Mouse (Mus musculus): ENCODE data around the gene 1700061G19Rik.
A peak's percentile ranks its signal among the peaks of the same experiment; 100 is the strongest.

The 1700061G19Rik gene

DNA sequence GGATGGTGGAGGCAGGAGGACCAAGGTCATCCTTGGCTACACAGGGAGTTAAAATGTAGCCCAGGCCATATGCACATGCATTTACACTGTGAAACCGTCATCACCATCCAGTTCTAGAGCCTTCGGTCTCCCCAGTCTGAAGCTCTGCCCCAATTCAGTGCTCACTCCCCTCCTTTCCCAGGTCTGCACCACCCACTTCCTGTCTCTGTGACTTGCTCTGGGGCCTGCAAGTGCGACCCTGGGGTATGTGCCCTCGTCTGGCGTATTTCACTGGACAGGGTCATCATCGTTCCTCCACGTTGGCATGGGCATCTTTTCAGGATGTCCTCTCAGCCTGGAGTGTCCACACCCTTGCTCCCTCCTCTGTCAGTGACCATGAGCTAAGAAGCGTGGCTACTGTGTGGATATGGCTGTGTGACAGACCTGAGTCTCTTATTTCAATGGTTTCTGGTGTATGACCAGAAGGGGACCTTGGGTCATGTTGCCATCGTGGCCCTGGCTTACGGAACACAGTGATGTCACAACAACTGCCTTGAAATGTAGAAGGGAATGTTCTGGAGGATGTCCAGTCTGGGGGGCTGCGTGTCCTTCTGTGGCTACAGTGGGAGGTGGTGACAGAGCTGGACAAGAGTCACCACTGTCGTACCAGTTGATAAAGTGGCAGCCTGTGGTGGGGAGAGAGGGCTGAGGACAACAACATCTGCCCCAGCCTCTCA lies at the start of gene 1700061G19Rik:
Gene 1700061G19Rik (plus strand): TSS at position 542 of the 716 bp plus-strand sequence.
- no peak for DNase-seq (ENCODE audit: low read depth, low spot score)

DNA sequence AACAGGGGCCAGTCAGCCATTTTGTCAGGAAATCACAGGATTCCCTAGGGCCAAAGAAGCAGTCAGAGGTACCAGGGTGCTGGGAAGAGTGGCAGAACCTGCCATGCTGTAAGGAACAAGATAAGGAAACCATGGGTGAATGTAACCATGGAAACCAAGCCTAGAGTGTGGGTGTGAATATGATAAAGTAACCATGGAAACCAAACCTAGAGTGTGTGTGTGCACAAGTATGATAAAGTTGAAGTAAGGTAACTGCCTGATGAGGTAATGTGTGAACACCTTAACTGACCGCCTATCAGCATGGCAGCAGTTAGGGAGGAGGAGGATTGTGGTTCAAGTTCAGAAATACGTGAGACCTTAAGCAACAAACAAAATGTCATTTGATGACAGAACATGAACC lies 48.6 kb upstream of the 1700061G19Rik start:
- DNase-seq (ENCODE audit: low read depth, low spot score) = peak; percentile 59

DNA sequence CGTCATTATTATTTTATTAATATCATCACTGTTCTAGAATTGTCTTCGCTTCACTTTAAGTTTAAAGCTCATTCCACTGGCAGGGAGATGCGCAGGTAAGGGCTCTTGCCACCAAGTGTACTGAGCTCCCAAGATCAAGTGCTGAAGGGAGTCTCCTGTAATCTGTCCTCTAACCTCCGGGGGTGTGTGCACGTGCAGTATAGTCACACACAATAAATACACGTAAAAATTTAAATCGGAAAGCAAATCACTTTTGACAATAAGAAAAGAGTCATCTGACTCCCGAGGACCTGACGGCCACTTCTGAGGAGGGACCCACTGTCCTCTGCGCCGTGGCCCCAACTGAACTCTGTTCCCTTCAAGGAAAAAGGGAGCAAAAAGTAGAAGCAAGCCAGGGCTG lies 46.1 kb upstream of the 1700061G19Rik start:
- no peak for DNase-seq (ENCODE audit: low read depth, low spot score)

DNA sequence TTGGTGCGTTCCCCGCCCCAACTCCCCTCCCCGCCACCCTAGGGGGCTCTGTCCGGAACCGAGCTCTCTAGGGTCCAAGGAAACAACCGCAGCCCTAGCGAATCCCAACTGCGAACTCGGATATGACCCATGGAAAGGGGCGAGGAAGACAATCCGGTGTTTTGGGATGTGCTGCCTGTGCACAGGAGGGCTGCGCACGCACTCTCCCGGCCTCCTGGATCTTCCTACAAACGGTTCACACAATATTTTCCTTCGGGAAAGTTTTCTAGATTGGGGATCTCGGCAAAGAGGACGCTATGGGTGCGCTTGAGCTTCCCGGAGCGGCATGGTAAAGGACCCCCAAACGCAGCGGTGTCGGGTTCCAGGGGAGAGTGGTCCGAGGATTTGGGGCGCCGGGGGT lies 45.5 kb upstream of the 1700061G19Rik start:
- no peak for DNase-seq (ENCODE audit: low read depth, low spot score)

DNA sequence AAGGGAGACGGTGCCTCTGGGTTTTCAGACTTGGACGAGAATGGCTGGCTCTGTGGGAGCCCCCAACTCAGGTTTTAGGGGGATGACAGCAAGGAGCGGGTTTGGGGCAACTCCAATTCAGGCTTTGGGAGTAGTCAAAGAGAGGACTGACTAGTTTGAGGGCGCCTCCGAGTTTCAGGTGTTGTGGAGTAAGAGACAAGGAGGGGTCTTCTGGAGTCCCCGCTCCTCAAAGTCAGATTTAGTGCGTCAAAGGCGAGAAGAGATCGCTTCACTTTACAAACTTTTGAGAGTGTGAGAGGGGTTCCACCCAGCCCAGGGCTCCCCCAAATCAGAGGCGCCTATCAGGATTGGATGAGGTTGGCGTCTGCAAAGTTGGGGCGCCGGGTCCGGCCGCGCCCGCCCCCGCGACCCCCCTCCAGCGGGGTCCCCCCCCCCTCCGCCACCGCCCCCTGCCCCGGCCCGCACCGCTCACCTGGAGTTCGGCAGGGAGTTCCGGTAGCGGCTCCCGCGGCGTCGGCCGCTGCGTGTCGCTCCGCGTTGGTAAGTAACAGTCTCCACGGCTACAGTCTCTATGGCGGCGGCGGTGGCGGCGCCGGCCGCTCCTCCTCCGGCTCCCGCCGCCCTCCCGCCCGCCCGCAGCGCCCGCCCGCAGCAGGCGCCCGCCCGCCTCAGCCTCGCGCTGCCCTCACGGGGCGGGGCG lies 44.7 kb upstream of the 1700061G19Rik start, which contains the start of gene Rfx2:
Gene Rfx2 (minus strand): TSS at position 603 of the 700 bp plus-strand sequence.
- no peak for DNase-seq (ENCODE audit: low read depth, low spot score)

DNA sequence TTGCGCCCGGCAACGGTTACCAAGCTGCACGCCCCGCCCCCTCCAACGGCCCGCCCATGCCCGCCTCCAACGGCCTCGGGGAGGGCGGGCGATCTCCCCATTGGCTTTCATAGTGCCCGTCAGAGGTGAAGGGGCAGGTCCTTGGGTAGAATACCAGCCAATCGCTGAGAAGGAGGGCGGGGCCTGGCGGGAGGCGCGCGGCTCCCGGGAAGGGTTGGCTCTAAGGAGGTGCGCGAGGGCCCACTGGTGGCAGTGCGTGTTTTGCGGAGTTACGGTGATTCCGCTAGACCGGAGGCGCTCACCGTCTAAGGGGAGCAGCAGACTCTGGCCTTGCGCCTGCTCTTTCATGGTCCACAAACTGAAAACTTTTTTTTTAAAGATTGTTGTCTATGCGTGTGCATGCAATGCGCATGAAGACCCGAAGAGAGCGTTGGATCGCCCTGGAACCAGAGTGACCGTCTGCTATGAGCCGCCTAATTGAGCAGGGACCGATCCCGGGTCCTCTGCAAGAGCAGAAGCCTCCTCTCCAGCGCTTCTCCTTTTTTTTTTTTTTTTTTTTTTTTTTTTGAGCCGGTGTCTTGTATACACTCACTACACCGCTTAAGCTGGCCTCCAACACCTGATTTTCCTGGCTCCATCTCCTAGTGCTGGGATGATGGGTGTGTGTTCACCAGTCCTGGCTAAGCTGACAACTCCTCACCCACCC lies 44.0 kb upstream of the 1700061G19Rik start:
- DNase-seq (ENCODE audit: low read depth, low spot score) = peak; percentile 99

DNA sequence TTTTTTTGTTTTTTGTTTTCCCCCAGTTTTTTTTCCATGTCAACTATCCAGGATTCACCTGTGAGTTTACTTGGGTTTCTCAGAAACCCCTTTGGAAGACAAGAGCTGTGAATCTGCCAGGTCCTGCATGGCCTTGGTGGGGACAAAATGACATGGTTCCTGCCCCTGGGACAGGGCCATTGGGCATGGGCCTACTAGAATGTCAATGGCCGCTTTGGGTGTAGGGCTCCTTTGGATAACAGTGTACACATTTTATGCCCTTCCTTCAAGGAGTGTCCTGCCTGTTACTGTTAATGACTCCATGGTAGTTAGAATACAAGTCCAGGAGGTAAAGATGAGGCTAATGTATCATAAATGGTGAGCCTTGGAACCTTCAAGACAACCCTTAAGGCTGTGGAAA lies 42.4 kb upstream of the 1700061G19Rik start:
- DNase-seq (ENCODE audit: low read depth, low spot score) = no peak

DNA sequence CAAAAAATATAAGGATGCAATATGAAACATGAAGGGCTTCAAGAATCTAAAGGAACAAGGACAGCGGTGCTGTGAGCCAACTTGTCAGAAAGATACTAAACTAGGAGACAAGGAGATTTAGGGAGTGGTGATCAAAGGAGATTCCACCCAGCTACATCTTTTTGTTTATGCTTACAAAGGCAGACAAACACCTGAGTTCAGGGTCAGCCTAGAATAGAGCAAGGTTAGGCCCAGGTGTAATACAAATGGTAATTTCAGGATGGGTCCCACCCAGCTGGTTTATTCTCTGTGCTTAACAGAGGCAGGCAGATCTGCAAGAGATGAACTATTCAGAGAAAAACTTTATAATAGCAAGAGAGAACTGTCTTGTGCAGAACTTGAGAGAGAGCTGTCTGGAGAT lies 41.9 kb upstream of the 1700061G19Rik start:
- no peak for DNase-seq (ENCODE audit: low read depth, low spot score)

DNA sequence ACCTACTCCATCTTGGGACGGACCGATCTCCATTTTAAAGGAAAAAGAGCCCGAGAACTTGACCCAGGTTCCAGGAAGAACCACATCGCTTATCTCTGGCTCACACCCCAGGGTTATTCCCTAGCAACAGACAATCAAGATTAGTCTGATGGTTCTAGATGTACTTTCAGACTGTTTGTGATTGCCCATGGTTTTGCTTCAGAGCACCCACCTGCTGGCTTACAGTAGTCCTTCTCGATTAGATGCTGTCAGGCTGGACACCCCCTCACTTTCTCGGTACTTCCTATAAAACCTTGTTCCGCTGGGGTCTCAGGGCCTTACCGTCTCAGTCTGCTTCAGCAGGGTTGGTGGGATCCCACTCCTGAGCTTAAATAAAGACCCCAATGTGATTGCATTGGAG lies 38.9 kb upstream of the 1700061G19Rik start:
- no peak for DNase-seq (ENCODE audit: low read depth, low spot score)

DNA sequence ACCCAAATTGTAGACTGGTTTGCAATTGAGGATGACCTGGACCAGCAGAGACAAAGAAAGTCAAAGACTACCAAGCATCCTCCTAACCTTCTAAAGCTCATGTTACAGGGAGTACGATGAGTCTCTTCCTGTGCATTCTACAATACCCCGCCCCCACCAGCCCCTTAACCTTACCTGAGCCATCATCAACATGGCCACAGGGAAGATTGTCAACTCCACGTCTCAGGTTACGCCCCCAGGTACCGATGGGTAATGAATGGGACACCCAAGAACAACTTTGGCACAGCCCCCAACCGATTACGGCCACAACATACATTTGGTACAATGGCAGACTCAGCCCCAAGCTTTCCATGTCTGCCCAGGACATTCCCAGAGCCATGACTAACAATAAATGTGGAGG lies 34.8 kb upstream of the 1700061G19Rik start:
- DNase-seq (ENCODE audit: low read depth, low spot score) = no peak

DNA sequence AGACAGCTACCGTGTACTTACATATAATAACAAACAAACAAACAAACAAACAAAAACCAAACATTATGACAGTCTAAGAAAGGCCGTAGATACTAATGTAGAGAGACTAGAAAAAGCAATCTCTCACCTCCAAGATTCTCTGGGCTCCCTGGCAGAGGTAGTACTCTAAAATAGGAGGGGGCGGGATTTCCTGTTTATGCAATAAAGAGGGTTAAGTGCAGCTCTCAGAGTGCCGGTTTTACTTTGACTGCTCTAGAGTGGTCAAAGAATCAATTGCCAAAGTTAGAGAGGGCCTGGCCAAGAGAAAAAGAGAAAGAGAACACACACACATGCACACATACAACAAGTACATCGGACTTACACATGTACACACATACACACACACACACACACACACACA lies 33.1 kb upstream of the 1700061G19Rik start:
- peak; percentile 29 for DNase-seq (ENCODE audit: low read depth, low spot score)

DNA sequence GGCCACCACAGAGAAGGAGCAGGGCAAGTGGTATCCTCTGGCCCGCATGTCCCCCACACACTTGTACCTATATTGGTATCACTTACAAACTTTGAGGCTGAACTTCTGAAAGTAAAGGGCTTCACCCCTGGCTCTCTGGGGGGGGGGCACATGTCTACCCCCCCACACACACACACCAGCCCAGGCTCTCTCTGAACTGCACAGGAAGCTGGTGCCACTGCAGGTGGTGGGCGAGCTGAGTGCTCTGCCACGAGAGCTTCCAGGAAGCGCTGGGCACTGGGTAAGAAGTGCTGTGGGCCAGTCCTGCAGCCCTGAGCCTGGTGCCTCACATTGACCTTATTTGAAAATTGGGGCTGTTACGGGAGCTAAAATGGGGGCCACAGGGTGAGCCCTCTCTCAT lies 31.6 kb upstream of the 1700061G19Rik start:
- peak; percentile 47 for DNase-seq (ENCODE audit: low read depth, low spot score)

DNA sequence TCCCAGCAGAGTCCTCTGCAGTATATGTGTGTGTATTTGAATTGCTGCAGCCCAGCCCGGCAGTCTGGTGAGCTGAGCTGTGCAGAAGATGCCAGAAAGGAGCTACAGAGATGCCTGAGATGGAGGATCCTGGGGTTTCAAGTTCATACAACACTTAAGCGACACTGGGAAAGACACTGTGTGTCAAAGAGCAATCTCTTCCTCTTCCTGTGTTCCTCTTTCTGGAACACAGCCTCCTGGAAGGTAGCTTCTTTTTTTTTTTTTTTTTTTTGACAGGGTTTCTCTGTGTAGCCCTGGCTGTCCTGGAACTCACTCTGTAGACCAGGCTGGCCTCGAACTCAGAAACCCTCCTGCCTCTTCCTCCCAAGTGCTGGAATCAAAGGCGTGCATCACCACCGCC lies 26.5 kb upstream of the 1700061G19Rik start:
- DNase-seq (ENCODE audit: low read depth, low spot score) = no peak

DNA sequence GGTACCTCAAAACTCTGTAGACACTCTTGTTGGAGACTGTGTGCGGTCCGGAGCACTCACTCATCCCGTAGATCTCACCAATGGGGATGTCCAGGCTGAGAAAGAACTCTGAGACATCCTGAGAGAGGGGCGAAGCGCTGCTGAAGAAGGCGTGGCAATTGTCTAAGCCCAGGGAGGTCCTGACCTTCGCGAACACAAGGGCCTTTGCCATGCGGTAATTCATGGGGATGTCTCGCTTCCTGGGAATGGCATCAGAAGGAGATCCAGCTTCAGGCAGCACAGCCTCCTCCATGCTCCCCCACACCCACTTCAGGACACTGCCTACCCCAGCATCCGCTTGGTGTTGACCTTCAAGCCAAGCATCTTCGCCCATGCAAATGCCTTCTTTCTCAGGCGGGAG lies 25.6 kb upstream of the 1700061G19Rik start:
- DNase-seq (ENCODE audit: low read depth, low spot score) = no peak

DNA sequence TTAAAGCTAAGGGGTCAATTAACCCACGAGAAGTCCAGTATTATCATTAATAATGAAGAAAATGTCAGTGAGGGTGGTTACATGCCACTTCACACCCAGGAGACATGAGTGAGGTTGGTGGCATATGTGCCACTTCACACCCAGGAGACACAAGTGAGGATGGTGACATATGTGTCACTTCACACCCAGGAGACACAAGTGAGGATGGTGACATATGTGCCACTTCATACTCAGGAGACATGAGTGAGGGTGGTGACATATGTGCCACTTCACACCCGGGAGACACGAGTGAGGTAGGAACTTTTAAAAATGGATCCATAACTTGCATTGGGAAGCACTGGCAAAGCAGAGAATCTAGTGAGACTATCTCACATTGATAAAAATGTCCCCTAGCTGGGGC lies 24.1 kb upstream of the 1700061G19Rik start:
- no peak for DNase-seq (ENCODE audit: low read depth, low spot score)

DNA sequence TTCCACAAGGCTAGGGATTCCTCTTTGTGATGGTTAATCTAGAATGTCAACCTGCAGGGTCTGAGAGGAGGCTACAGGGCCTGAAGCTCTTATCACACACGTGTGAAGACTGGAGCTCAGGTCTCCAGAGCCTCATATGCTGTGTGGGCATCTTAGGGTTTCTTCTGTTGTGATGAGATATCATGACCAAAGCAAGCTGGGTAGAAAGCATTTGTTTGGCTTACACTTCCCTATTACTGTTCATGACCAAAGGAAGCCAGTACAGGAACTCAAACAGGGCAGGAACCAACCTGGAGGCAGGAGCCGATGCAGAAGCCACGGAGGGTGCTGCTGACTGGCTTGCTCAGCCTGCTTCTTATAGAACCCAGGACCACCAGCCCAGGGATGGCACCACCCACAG lies 19.9 kb upstream of the 1700061G19Rik start:
- DNase-seq (ENCODE audit: low read depth, low spot score) = no peak

DNA sequence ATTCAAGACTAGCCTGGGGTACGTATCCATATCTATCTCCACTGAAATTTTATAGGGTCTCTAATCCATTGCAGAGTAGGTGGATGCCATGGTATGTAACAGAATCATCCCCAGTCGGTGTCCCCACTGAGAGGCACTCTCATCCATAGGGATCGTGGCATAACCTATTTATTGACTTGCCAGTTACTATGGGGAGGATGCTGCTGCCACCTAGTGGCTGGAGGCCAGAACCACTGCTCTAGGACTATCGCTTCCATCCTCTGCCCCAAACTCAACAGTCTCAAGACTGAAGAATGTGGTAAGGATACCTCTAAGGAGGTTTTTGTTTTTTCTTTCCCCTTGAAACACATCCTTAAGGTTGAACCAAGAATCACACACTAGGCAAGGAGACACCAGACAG lies 17.1 kb upstream of the 1700061G19Rik start:
- peak; percentile 87 for DNase-seq (ENCODE audit: low read depth, low spot score)

DNA sequence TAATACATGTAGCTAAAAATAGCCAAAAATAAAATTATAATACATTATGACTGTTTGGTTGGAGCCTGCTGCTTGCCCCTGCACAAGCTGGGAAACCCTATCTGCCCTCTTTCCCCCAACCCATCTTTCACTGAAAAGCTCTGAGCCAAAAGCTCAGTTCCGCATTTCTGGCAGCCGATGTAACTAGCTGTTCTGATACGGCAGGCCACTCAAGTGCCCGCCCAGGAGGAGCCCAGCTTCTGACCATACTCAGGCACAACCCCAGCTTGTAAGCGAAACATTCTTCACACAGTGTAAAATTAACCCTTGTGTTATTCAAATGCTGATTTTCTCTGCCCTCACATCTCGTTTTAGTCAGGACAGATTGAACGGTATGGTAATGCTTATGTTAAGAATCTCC lies 16.4 kb upstream of the 1700061G19Rik start:
- DNase-seq (ENCODE audit: low read depth, low spot score) = no peak

DNA sequence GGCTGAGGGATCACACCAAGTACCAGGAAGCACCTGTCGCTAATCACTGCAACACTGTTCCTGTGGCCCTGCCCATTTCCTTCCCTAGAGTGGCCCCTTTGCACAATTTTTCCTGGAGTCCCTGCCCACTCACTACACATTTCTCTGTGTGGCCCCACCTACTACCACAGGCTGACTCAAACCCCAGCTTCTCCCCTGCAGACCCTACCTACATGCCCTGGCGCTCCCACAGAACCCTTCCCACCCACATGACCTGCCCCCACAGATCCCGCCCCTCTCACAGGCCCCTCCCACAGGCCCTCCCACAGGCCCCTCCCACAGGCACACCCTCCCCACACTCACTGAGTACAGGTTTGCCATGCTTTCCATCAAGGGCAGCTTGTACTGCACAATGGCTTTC lies 14.1 kb upstream of the 1700061G19Rik start:
- peak; percentile 36 for DNase-seq (ENCODE audit: low read depth, low spot score)

DNA sequence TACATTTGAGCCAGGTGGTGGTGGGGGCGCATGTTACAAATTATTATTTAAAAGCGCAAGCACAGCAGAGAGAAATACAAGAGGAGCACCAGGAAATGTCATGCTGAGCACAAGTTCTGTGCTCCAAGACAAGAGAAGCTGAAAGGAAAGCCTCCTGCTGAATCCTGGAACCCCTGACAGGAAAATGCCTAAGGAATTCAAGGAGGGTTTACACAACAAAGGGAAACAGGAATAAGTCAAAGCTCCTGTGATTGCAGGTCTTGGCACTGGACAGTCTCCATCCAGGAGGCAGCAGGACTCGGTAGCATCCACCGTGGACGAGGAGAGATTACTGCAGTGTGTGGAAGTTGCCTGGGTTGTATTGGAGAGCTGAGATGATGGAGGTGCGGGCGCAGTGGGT lies 9.2 kb upstream of the 1700061G19Rik start:
- DNase-seq (ENCODE audit: low read depth, low spot score) = no peak

DNA sequence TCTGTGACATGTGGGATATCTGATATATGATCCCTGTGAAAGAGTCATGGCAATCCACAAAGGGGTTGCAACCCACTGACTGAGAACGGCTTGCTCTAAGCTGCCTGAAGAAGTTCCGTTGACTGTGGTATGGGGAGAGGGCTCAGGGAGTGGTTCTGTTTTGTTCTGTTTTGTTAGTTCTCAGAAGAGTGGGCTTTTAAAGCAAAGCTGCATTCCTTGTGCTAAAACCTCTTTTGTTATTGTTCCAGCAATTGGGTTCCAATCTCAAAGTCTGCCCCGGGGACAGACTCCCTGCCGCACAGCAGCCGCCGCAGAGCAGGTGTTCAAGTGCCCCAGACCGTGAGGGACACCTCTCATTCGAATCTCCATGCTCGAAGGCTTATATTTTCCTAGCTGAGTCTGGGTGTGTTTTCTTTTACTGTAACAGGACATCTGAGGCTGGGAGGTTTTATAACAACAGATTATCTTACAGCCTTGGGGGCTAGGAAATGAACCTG lies 5.7 kb upstream of the 1700061G19Rik start:
- no peak for DNase-seq (ENCODE audit: low read depth, low spot score)

DNA sequence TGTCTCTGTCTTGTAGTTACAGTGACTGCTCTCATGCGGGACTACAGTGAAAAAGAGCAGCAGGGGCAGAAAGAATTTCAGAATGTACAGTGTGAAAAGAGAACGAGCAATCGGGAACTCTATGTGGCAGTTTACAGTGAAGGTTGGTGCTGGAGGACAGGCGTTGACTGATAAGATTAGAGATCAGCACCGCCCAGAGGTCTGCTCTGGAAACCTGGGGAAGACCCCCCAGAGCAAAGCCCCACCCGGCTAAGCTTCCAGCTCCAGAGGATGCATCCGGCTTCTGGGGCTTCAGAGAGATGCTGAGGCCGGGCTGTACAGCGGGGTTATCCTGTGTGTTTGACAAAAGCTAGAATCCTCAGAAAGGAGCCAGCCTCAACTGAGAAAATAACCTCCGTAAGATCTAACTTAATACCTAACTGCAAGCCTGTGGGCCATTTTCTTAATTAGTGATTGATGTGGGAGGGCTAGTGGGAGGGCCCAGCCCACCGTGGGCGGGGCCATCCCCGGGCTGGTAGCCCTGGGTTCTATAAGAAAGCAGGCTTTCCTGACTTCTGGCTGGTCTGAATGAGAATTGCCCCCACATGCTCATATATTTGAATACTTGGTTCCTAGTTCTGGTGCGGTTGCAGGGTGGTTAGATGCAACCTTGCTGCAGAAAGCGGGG lies 4.9 kb upstream of the 1700061G19Rik start:
- DNase-seq (ENCODE audit: low read depth, low spot score) = no peak
